Mouse (Mus musculus): ENCODE measurements at regions not wholly inside any gene's neighbourhood (a gene's known extent, or its start where the extent isn't known, plus 50 kb on each side); places are given as distances from the start of the nearest gene placed in this dataset.
"Not testable (repeated sequence)": the region's sequence is repeated elsewhere in the genome, so short reads cannot be mapped to it uniquely, and the experiment has no call there.

DNA sequence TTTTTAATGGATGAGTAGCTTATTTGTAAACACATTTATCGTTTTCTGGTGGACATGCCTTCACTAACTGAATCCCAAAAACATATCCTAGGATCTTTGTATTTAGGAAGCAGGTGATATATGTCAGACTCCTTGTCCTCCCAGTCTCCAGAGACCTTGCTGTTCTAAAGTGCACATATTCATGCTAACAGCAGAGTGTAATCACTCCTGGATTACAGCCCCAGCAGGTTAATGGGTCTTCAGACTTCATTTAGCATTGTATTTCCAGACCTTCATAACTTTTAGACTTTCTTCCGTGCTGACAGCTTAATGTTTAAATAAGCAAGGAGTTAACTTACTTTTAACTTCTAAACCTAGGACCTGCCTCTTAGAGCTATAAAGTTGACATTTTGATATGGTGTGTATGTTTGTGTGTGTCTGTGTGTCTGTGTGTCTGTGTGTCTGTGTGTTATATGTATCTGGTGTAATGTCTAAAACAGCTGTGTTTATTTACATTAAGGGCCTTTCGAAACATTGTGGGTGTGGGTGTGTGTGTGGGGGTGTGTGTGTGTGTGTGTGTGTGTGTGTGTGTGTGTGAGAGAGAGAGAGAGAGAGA is 398.3 kb downstream of the Gm4340 start:
- no peak for TF ChIP-seq CTCF (IDR thresholded peaks at IDR 0.05)
- no peak for DNase-seq (ENCODE audit: extremely low spot score in 1 of 2, low spot score in 2 of 2)
- intact Hi-C loops (cut with DNase I) = no loop called here
- H3K27ac ChIP-seq = no peak overlapping the region
- H3K4me3 ChIP-seq = no peak overlapping the region

GRCm38 (mm10) chr10:104595920-104596319 is 402.1 kb downstream of the Gm4340 start:
- DNase-seq (ENCODE audit: extremely low spot score in 1 of 2, low spot score in 2 of 2) = peak in 1 of 2 experiments; percentile 6
- H3K4me3 ChIP-seq = no peak overlapping the region
- no peak for TF ChIP-seq CTCF (IDR thresholded peaks at IDR 0.05)

GRCm38 (mm10) chr10:104627629-104628028 is 433.8 kb downstream of the Gm4340 start:
- no peak for TF ChIP-seq CTCF (IDR thresholded peaks at IDR 0.05)
- intact Hi-C loops (cut with DNase I) = no loop called here
- no peak overlapping the region for H3K4me3 ChIP-seq

More at GRCm38 (mm10) chr10:104595920-104596319, 402.1 kb downstream of the Gm4340 start:
- H3K27ac ChIP-seq = no peak overlapping the region
- intact Hi-C loops (cut with DNase I) = no loop called here

GRCm38 (mm10) chr10:104651020-104651419 is 457.2 kb downstream of the Gm4340 start:
- intact Hi-C loops (cut with DNase I) = no loop called here
- no peak for TF ChIP-seq CTCF (IDR thresholded peaks at IDR 0.05)

More at GRCm38 (mm10) chr10:104627629-104628028, 433.8 kb downstream of the Gm4340 start:
- no peak overlapping the region for H3K27ac ChIP-seq
- DNase-seq (ENCODE audit: extremely low spot score in 1 of 2, low spot score in 2 of 2) = no peak

DNA sequence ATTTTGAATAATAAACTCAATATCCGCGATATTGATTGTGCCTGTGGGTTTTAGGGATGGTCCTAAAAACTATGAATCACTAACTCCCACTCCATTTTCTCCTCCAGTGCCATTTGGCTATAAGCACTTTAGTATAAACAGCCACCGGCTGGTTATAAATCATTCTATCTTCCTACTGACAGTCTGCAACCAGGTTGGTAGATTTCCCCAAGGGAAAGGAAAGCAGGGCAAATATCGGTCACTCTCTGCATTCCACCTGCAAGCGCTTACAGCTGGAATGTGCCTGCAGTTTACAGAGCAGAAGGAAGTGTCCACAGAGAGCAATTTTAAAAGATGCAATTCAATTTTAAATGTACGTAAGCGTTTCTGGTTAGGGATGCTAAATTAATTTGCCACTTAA is 466.5 kb downstream of the Gm4340 start:
- Histone ChIP-seq H3K4me3 (no peak overlapping the region), H3K27ac (no peak overlapping the region)
- intact Hi-C loops (cut with DNase I) = no loop called here
- DNase-seq (ENCODE audit: extremely low spot score in 1 of 2, low spot score in 2 of 2) = no peak
- no peak for TF ChIP-seq CTCF (IDR thresholded peaks at IDR 0.05)

More at GRCm38 (mm10) chr10:104651020-104651419, 457.2 kb downstream of the Gm4340 start:
- no peak for DNase-seq (ENCODE audit: extremely low spot score in 1 of 2, low spot score in 2 of 2)
- H3K27ac ChIP-seq = no peak overlapping the region
- H3K4me3 ChIP-seq = no peak overlapping the region

- Histone ChIP-seq H3K27ac (no peak overlapping the region), H3K4me3 (no peak overlapping the region)
- no peak for DNase-seq (ENCODE audit: extremely low spot score in 1 of 2, low spot score in 2 of 2)
- TF ChIP-seq CTCF (IDR thresholded peaks at IDR 0.05) = no peak
- intact Hi-C loops (cut with DNase I) = no loop called here
These were observed 467.8 kb downstream of the Gm4340 start for GRCm38 (mm10) chr10:104661672-104662071.

- TF ChIP-seq CTCF (IDR thresholded peaks at IDR 0.05) = no peak
- intact Hi-C loops (cut with DNase I) = no loop called here
- Histone ChIP-seq H3K4me3 (no peak overlapping the region), H3K27ac (no peak overlapping the region)
- no peak for DNase-seq (ENCODE audit: extremely low spot score in 1 of 2, low spot score in 2 of 2)
These were observed 474.4 kb downstream of the Gm4340 start for GRCm38 (mm10) chr10:104668286-104668685.

GRCm38 (mm10) chr10:104684717-104685336 is 491.0 kb downstream of the Gm4340 start:
- no peak for TF ChIP-seq CTCF (IDR thresholded peaks at IDR 0.05)

GRCm38 (mm10) chr10:104685857-104686256 is 492.0 kb downstream of the Gm4340 start:
- Histone ChIP-seq H3K27ac (no peak overlapping the region), H3K4me3 (no peak overlapping the region)
- no peak for DNase-seq (ENCODE audit: extremely low spot score in 1 of 2, low spot score in 2 of 2)
- TF ChIP-seq CTCF (IDR thresholded peaks at IDR 0.05) = no peak
- intact Hi-C loops (cut with DNase I) = no loop called here

More at GRCm38 (mm10) chr10:104684717-104685336, 491.0 kb downstream of the Gm4340 start:
- H3K27ac ChIP-seq = no peak overlapping the region
- DNase-seq (ENCODE audit: extremely low spot score in 1 of 2, low spot score in 2 of 2) = no peak
- intact Hi-C loops (cut with DNase I) = no loop called here
- no peak overlapping the region for H3K4me3 ChIP-seq

GRCm38 (mm10) chr10:104686669-104687068 is 492.8 kb downstream of the Gm4340 start:
- Histone ChIP-seq H3K27ac (no peak overlapping the region), H3K4me3 (no peak overlapping the region)
- no peak for TF ChIP-seq CTCF (IDR thresholded peaks at IDR 0.05)
- intact Hi-C loops (cut with DNase I) = no loop called here
- DNase-seq (ENCODE audit: extremely low spot score in 1 of 2, low spot score in 2 of 2) = no peak

GRCm38 (mm10) chr10:104694974-104695373 is 501.1 kb downstream of the Gm4340 start:
- H3K27ac ChIP-seq = no peak overlapping the region
- no peak overlapping the region for H3K4me3 ChIP-seq
- TF ChIP-seq CTCF (IDR thresholded peaks at IDR 0.05) = no peak
- no peak for DNase-seq (ENCODE audit: extremely low spot score in 1 of 2, low spot score in 2 of 2)
- intact Hi-C loops (cut with DNase I) = no loop called here

DNA sequence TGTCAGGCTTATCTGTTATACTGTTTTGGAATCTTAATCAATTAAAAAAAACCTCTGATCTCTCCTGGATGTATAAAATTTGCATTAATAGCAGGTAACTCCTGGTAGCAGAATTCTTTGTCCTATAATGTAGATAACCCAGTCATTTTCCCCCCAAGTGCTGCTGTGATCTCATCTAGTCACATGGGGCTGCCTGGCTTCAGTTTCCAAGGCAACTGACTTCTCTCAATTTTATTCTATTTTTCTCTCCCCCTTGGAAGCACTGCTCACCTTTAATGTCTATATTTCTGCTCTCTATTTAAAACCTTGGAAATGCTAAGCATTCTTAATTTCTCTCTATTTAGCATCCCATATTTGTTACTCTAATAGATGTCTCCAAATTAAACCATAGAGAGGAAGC is 515.1 kb downstream of the Gm4340 start:
- no peak overlapping the region for H3K4me3 ChIP-seq
- TF ChIP-seq CTCF (IDR thresholded peaks at IDR 0.05) = no peak
- intact Hi-C loops (cut with DNase I) = no loop called here
- H3K27ac ChIP-seq = no peak overlapping the region
- DNase-seq (ENCODE audit: extremely low spot score in 1 of 2, low spot score in 2 of 2) = no peak

DNA sequence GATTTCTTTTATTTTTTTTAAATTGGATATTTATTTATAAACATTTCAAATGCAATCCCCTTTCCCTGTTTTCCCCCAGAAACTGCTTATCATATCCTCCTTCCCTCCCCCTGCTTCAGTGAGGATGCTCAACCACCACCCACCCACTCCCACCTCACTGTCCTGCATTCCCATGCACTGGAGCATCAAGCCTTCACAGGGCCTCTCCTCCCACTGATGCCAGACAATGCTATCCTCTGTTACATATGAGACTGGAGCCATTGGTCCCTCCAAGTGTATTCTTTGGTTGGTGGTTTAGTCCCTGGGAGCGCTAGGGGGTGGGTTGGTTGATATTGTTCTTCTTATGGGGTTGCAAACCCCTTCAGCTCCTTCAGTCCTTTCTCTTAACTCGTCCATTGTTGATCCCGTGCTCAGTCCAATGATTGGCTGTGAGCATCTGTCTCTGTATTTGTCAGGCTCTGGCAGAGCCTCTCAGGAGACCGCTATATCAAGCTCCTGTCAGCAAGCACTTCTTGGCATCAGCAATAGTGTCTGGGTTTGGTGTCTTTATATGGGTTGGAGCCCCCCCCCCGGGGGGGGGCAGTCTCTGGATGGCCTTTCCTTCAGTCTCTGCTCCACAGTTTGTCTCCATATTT is 519.6 kb downstream of the Gm4340 start:
- H3K4me3 ChIP-seq; intact Hi-C loops (cut with DNase I); DNase-seq (ENCODE audit: extremely low spot score in 1 of 2, low spot score in 2 of 2); H3K27ac ChIP-seq: not testable (repeated sequence)
